Mouse (Mus musculus): ENCODE results near the gene Cdk2ap2.

GRCm38 (mm10) chr19:4120496-4120895 is 23.5 kb downstream of the Cdk2ap2 start:
- no peak for TF ChIP-seq CTCF (IDR thresholded peaks at IDR 0.05; ENCODE audit: low read depth, low read length)
- TF ChIP-seq POLR2A (IDR thresholded peaks at IDR 0.05; ENCODE audit: extremely low read depth, insufficient read depth, low read length), result no peak
